Mouse (Mus musculus) liver, embryonic 13.5 days (tissue): ENCODE results near the gene Ccl9. TPM values are rescaled to one million over a fixed set of nuclear protein-coding genes. Genes with fewer than 3 reads are reported as not detected.

Experiments
- ATAC-seq: fragments of 200-750 bp; cut with Nextera tagmentation; 2 replicates; pipeline ENCODE4 v1.8.0; 2017; ENCODE audit warnings: low read depth, mild to moderate bottlenecking, moderate number of reproducible peaks, moderate library complexity
- DNase-seq: peaks from one replicate; pipeline ENCODE4 v3.0.0; 2022
- H3K27ac ChIP-seq: fragments of 300-500 bp; sonication (generic); 2 replicates; pipeline ENCODE4 v1.5.1; 2015; ENCODE audit warnings: moderate library complexity, mild to moderate bottlenecking, inconsistent platforms
- H3K27me3 ChIP-seq: fragments of 300-500 bp; sonication (generic); 2 replicates; pipeline ENCODE4 v1.6.1; 2015; ENCODE audit warnings: mild to moderate bottlenecking, inconsistent platforms
- H3K36me3 ChIP-seq: fragments of 300-500 bp; sonication (generic); 2 replicates; pipeline ENCODE4 v1.6.1; 2015; ENCODE audit warnings: mild to moderate bottlenecking, inconsistent platforms
- H3K4me1 ChIP-seq: fragments of 300-500 bp; sonication (generic); replicated peaks from 2 replicates; pipeline ENCODE4 v1.6.1; 2015; ENCODE audit warnings: inconsistent platforms
- H3K4me2 ChIP-seq: fragments of 300-500 bp; sonication (generic); 2 replicates; pipeline ENCODE4 v1.6.1; 2015; ENCODE audit warnings: inconsistent platforms, mild to moderate bottlenecking, moderate library complexity
- H3K4me3 ChIP-seq: fragments of 300-500 bp; sonication (generic); replicated peaks from 2 replicates; pipeline ENCODE4 v1.5.1; 2015; ENCODE audit warnings: mild to moderate bottlenecking, inconsistent platforms
- H3K9ac ChIP-seq: fragments of 300-500 bp; sonication (generic); 2 replicates; pipeline ENCODE4 v1.6.1; 2015; ENCODE audit warnings: mild to moderate bottlenecking, inconsistent platforms
- H3K9me3 ChIP-seq: fragments of 300-500 bp; sonication (generic); replicated peaks from 2 replicates; pipeline ENCODE4 v1.6.1; 2016; ENCODE audit warnings: inconsistent platforms
- WGBS: fragments of 180-500 bp; shearing (Covaris S2); methylation state at CpG from one replicate; pipeline ENCODE4 v1.1.7; 2015; ENCODE audit not compliant: insufficient replicate concordance; 5-methylcytosine and 5-hydroxymethylcytosine counted together
- polyA plus RNA-seq: library from polyadenylated mRNA; unstranded; fragments of >200 nt; fragmentation: Nextera tagmentation; extraction: Ambion mirVana; gene quantifications from 2 replicates; pipeline ENCODE4 v1.2.1, GENCODE M21; 2015

Ccl9 gene
- polyA plus RNA-seq, 1 experiment from 2014 or later = 16.5 TPM

GRCm38 (mm10) chr11:83534609-83535423 is 43.6 kb downstream of the Ccl9 start:
- no peak overlapping the region for H3K27ac ChIP-seq
- H3K4me1 ChIP-seq = peaks cover 4% of the 10 kb centered on the region; the same call in 1 of the 2 replicates
- no peak overlapping the region for H3K4me3 ChIP-seq
- ATAC-seq (no peak), DNase-seq (no peak)
- 54% methylated on average over 13 of the region's 13 CpGs for WGBS
- no peak overlapping the region for H3K9ac ChIP-seq
- H3K9me3 ChIP-seq = no peaks in the 10 kb centered on the region
- H3K27me3 ChIP-seq = no peaks in the 10 kb centered on the region
- no peaks in the 10 kb centered on the region for H3K36me3 ChIP-seq
- no peak overlapping the region for H3K4me2 ChIP-seq

GRCm38 (mm10) chr11:83534143-83534542 is 44.3 kb downstream of the Ccl9 start:
- Histone ChIP-seq H3K9ac (no peak overlapping the region), H3K4me3 (no peak overlapping the region), H3K9me3 (no peaks in the 10 kb centered on the region), H3K4me2 (no peak overlapping the region), H3K36me3 (no peaks in the 10 kb centered on the region), H3K4me1 (peaks cover 4% of the 10 kb centered on the region; the same call in 1 of the 2 replicates), H3K27ac (no peak overlapping the region), H3K27me3 (no peaks in the 10 kb centered on the region)
- DNase-seq = no peak
- no peak for ATAC-seq
- WGBS = 54% methylated on average over 8 of the region's 8 CpGs

GRCm38 (mm10) chr11:83533192-83533591 is 45.2 kb downstream of the Ccl9 start:
- no peaks in the 10 kb centered on the region for H3K36me3 ChIP-seq
- H3K4me1 ChIP-seq = peaks cover 4% of the 10 kb centered on the region; the same call in 1 of the 2 replicates
- no peak for DNase-seq
- H3K4me2 ChIP-seq = no peak overlapping the region
- WGBS = 69% methylated on average over 1 of the region's 1 CpGs
- H3K9ac ChIP-seq = no peak overlapping the region
- H3K9me3 ChIP-seq = no peaks in the 10 kb centered on the region
- no peak overlapping the region for H3K27ac ChIP-seq
- no peak for ATAC-seq
- no peaks in the 10 kb centered on the region for H3K27me3 ChIP-seq
- no peak overlapping the region for H3K4me3 ChIP-seq

DNA sequence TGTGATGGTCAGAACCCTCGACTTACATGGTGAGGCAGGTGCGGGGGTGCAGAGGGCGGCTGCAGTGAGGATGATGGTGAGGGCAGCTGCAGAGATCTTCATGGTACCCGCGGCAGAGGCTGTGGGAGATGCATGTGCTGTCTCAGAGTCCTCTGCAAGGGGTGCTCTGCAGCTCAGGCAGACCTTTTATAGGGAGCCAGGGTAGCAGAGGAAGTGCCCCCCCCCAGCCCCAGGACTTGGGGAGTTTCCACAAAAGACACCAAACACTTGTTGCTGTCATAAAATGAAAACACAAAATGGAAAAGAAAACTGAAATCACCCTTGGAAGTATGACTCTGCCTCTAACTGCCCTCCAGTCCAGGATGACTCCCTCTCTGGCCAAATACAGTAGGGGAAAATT is 48.1 kb downstream of the Ccl9 start, which contains the start of gene Ccl5:
Ccl5 (minus strand) TSS at position 159 of the 400 bp plus-strand sequence.
- no peak for DNase-seq
- Histone ChIP-seq H3K4me3 (no peak within 1 kb of the TSS), H3K36me3 (no peaks in the 10 kb centered on the region), H3K27me3 (no peaks in the 10 kb centered on the region), H3K9me3 (no peaks in the 10 kb centered on the region), H3K4me1 (no peaks in the 10 kb centered on the region), H3K9ac (no peak within 1 kb of the TSS), H3K27ac (no peak within 1 kb of the TSS), H3K4me2 (no peak within 1 kb of the TSS)
- 72% methylated on average over 5 of the region's 5 CpGs for WGBS
- no peak for ATAC-seq

DNA sequence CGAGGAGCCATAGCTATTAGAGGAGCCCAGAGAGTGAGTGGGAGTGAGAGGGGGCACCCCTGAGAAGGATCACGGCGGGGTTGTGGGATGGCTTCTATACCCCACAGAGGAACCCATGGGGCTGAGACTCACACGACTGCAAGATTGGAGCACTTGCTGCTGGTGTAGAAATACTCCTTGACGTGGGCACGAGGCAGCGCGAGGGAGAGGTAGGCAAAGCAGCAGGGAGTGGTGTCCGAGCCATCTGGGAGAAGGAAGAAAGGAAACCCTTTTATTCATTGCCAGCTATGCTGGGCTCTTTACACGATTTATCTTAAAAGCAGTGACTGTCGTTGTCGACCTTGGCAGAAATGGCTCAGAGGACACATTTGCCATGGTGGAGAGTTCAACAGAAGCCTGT is 49.4 kb downstream of the Ccl9 start:
- no peaks in the 10 kb centered on the region for H3K27me3 ChIP-seq
- no peak overlapping the region for H3K27ac ChIP-seq
- no peaks in the 10 kb centered on the region for H3K4me1 ChIP-seq
- H3K9ac ChIP-seq = no peak overlapping the region
- no peaks in the 10 kb centered on the region for H3K9me3 ChIP-seq
- ATAC-seq (no peak), DNase-seq (no peak)
- H3K4me2 ChIP-seq = no peak overlapping the region
- 67% methylated on average over 12 of the region's 12 CpGs for WGBS
- no peak overlapping the region for H3K4me3 ChIP-seq
- H3K36me3 ChIP-seq = no peaks in the 10 kb centered on the region

Other genes with a start within 250 kb of the Ccl9 start
- gene Rasl10b, start 169.5 kb downstream of the Ccl9 start, polyA plus RNA-seq = 0.20 and 0.27 TPM in 2 replicates
- not detected in 2 replicates for gene Gas2l2, start 149.2 kb downstream of the Ccl9 start, polyA plus RNA-seq
- gene 1700020L24Rik, start 141.0 kb downstream of the Ccl9 start, polyA plus RNA-seq = 0.65 and 0.78 TPM in 2 replicates
- 0.47 and 0.50 TPM in 2 replicates for gene Mmp28, start 115.6 kb downstream of the Ccl9 start, polyA plus RNA-seq
- 4.7 and 5.4 TPM in 2 replicates for gene Taf15, start 105.5 kb downstream of the Ccl9 start, polyA plus RNA-seq
- gene Heatr9, start 56.5 kb downstream of the Ccl9 start, polyA plus RNA-seq = not detected in 2 replicates
- gene Ccl5, start 48.1 kb downstream of the Ccl9 start, polyA plus RNA-seq = 0.21 and 0.30 TPM in 2 replicates
- 8.5 and 8.8 TPM in 2 replicates for gene Ccl6, start 14.5 kb upstream of the Ccl9 start, polyA plus RNA-seq
- gene Rpl9-ps1, start 67.0 kb upstream of the Ccl9 start, polyA plus RNA-seq = not detected in 2 replicates
- 0.79 and 0.92 TPM in 2 replicates for gene Ccl3, start 70.7 kb upstream of the Ccl9 start, polyA plus RNA-seq
- gene Ccl4, start 83.9 kb upstream of the Ccl9 start, polyA plus RNA-seq = 0.46 and 0.74 TPM in 2 replicates
- gene Wfdc17, start 125.4 kb upstream of the Ccl9 start, polyA plus RNA-seq = 5.8 and 8.0 TPM in 2 replicates
- not detected in 2 replicates for gene Wfdc18, start 130.4 kb upstream of the Ccl9 start, polyA plus RNA-seq
- gene Wfdc21, start 168.3 kb upstream of the Ccl9 start, polyA plus RNA-seq = 4.0 and 6.1 TPM in 2 replicates
- gene Heatr6, start 175.1 kb upstream of the Ccl9 start, polyA plus RNA-seq = 7.8 and 8.2 TPM in 2 replicates